Mouse (Mus musculus) testis, adult 2 months (tissue): ENCODE measurements around the gene U2af1l4.

Experiments used
- CTCF ChIP-seq: fragments of 200-500 bp; IDR thresholded peaks from 2 replicates; pipeline ENCODE4 v1.5.1; 2012; ENCODE audit warnings: low read depth, mild to moderate bottlenecking, inconsistent platforms, low read length, moderate library complexity; ENCODE audit not compliant: control insufficient read depth, insufficient read depth, insufficient replicate concordance
- POLR2A ChIP-seq: fragments of 200-500 bp; IDR thresholded peaks from 2 replicates; pipeline ENCODE4 v1.6.1; 2012; ENCODE audit warnings: low read depth, mild to moderate bottlenecking, inconsistent platforms, low read length, moderate library complexity; ENCODE audit not compliant: control insufficient read depth

DNA sequence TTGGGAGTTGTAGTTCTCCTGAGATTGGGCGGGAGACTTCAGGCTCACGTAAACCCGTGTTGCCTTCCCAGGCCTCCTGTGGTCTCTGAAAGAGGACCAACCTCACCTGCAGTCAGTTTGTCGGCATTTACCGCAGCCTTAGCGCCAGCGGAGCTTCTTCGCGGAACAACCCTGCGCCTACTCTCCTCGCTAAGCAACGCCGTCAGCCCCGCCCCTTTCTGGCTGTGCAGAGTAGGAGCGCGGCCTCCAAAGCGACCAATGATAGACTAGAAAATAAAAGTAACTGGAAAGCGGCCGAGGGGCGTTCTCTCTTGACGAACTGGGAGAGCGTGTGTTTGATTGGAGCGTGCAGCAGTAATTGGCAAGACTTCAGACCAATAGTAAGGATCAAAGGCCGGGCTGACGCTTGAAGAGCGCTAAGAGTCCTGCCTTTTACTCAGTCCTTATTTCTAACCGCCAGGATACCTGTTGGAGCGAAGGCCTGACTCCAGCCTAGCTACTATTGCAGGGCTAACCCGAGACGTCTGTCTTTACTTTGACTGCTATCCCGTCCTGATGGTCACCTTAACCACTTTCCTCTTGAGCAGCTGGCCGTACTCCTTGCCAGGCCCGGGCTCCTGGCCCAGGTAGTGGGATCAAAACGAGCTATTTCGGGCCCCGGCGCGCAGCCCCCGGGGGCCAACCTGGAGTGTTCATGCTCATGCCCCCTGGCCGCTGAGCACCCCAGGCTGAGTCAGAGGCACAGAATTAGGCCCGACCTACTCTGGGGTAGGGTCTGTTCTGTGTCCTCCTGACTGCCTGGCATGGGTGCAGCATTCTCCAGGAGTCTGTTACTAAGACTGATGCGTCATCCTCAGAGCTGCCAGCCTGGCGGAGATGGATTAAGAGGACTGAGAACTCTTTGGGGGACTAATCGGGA is 10.7 kb upstream of the U2af1l4 start, which contains the start of the genes Hspb6 and Proser3:
- TF ChIP-seq POLR2A (peak; percentile 66), CTCF (no peak; the same call in 1 of the 2 replicates)
